Mouse (Mus musculus): ENCODE data around the gene Actg1. TPM values are rescaled to one million over a fixed set of nuclear protein-coding genes. Genes with fewer than 3 reads are reported as not detected.

The Actg1 gene
- total and polyA plus RNA-seq, 2 experiments: 68.0 to 158 TPM

GRCm38 (mm10) chr11:120304350-120304694 lies 44.0 kb downstream of the Actg1 start:
- Histone ChIP-seq H3K27me3 (ENCODE audit: control insufficient read depth, insufficient read depth, low read length) (no peaks in the 10 kb centered on the region), H3K36me3 (ENCODE audit: control insufficient read depth, insufficient read depth, low read length) (no peaks in the 10 kb centered on the region), H3K4me3 (ENCODE audit: insufficient read depth, low read depth, low read length) (no peak overlapping the region), H3K27ac (replicated peaks; ENCODE audit: insufficient read depth, low read depth, low read length) (no peak overlapping the region), H3K79me2 (ENCODE audit: control insufficient read depth, insufficient read depth, low read length) (no peaks in the 10 kb centered on the region), H3K4me1 (ENCODE audit: control insufficient read depth, insufficient read depth, low read length) (peaks cover 10% of the 10 kb centered on the region), H3K9ac (ENCODE audit: low read depth, low read length) (no peak overlapping the region)
- DNase-seq (ENCODE audit: extremely low read depth, low read depth, low spot score): no peak
- WGBS: 62% methylated on average over 5 of the region's 5 CpGs
- TF ChIP-seq CTCF (IDR thresholded peaks at IDR 0.05; ENCODE audit: low read depth, low read length) (no peak), POLR2A (IDR thresholded peaks at IDR 0.05; ENCODE audit: extremely low read depth, insufficient read depth, low read length) (no peak)

GRCm38 (mm10) chr11:120303559-120304349 lies 44.6 kb downstream of the Actg1 start:
- peaks cover 10% of the 10 kb centered on the region for H3K4me1 ChIP-seq (ENCODE audit: control insufficient read depth, insufficient read depth, low read length)
- TF ChIP-seq POLR2A (IDR thresholded peaks at IDR 0.05; ENCODE audit: extremely low read depth, insufficient read depth, low read length): no peak
- no peak for TF ChIP-seq CTCF (IDR thresholded peaks at IDR 0.05; ENCODE audit: low read depth, low read length)
- H3K9ac ChIP-seq (ENCODE audit: low read depth, low read length): no peak overlapping the region
- 95% methylated on average over 21 of the region's 21 CpGs for WGBS
- no peak overlapping the region for H3K27ac ChIP-seq (replicated peaks; ENCODE audit: insufficient read depth, low read depth, low read length)
- no peak overlapping the region for H3K4me3 ChIP-seq (ENCODE audit: insufficient read depth, low read depth, low read length)
- no peaks in the 10 kb centered on the region for H3K27me3 ChIP-seq (ENCODE audit: control insufficient read depth, insufficient read depth, low read length)
- no peaks in the 10 kb centered on the region for H3K79me2 ChIP-seq (ENCODE audit: control insufficient read depth, insufficient read depth, low read length)
- no peaks in the 10 kb centered on the region for H3K36me3 ChIP-seq (ENCODE audit: control insufficient read depth, insufficient read depth, low read length)
- no peak for DNase-seq (ENCODE audit: extremely low read depth, low read depth, low spot score)

- no peak for DNase-seq (ENCODE audit: extremely low read depth, low read depth, low spot score)
- 92% methylated on average over 9 of the region's 9 CpGs for WGBS
- Histone ChIP-seq H3K4me3 (ENCODE audit: insufficient read depth, low read depth, low read length) (no peak overlapping the region), H3K4me1 (ENCODE audit: control insufficient read depth, insufficient read depth, low read length) (peaks cover 10% of the 10 kb centered on the region), H3K9ac (ENCODE audit: low read depth, low read length) (no peak overlapping the region), H3K36me3 (ENCODE audit: control insufficient read depth, insufficient read depth, low read length) (no peaks in the 10 kb centered on the region), H3K27me3 (ENCODE audit: control insufficient read depth, insufficient read depth, low read length) (no peaks in the 10 kb centered on the region), H3K27ac (replicated peaks; ENCODE audit: insufficient read depth, low read depth, low read length) (no peak overlapping the region), H3K79me2 (ENCODE audit: control insufficient read depth, insufficient read depth, low read length) (no peaks in the 10 kb centered on the region)
- TF ChIP-seq CTCF (IDR thresholded peaks at IDR 0.05; ENCODE audit: low read depth, low read length) (no peak), POLR2A (IDR thresholded peaks at IDR 0.05; ENCODE audit: extremely low read depth, insufficient read depth, low read length) (no peak)
Observed at GRCm38 (mm10) chr11:120303119-120303518, 45.2 kb downstream of the Actg1 start.

GRCm38 (mm10) chr11:120299484-120299883 lies 48.9 kb downstream of the Actg1 start:
- no peaks in the 10 kb centered on the region for H3K27me3 ChIP-seq (ENCODE audit: control insufficient read depth, insufficient read depth, low read length)
- no peak for DNase-seq (ENCODE audit: extremely low read depth, low read depth, low spot score)
- H3K4me3 ChIP-seq (ENCODE audit: insufficient read depth, low read depth, low read length): no peak overlapping the region
- H3K79me2 ChIP-seq (ENCODE audit: control insufficient read depth, insufficient read depth, low read length): no peaks in the 10 kb centered on the region
- no peaks in the 10 kb centered on the region for H3K36me3 ChIP-seq (ENCODE audit: control insufficient read depth, insufficient read depth, low read length)
- 61% methylated on average over 5 of the region's 5 CpGs for WGBS
- no peak overlapping the region for H3K9ac ChIP-seq (ENCODE audit: low read depth, low read length)
- H3K4me1 ChIP-seq (ENCODE audit: control insufficient read depth, insufficient read depth, low read length): no peaks in the 10 kb centered on the region
- TF ChIP-seq CTCF (IDR thresholded peaks at IDR 0.05; ENCODE audit: low read depth, low read length): no peak
- no peak for TF ChIP-seq POLR2A (IDR thresholded peaks at IDR 0.05; ENCODE audit: extremely low read depth, insufficient read depth, low read length)
- no peak overlapping the region for H3K27ac ChIP-seq (replicated peaks; ENCODE audit: insufficient read depth, low read depth, low read length)

- no peaks in the 10 kb centered on the region for H3K4me1 ChIP-seq (ENCODE audit: control insufficient read depth, insufficient read depth, low read length)
- WGBS: 90% methylated on average over 4 of the region's 4 CpGs
Observed at GRCm38 (mm10) chr11:120298441-120299141, 49.8 kb downstream of the Actg1 start.

GRCm38 (mm10) chr11:120297767-120298166 lies 50.6 kb downstream of the Actg1 start:
- no peaks in the 10 kb centered on the region for H3K79me2 ChIP-seq (ENCODE audit: control insufficient read depth, insufficient read depth, low read length)
- no peak overlapping the region for H3K4me3 ChIP-seq (ENCODE audit: insufficient read depth, low read depth, low read length)
- TF ChIP-seq CTCF (IDR thresholded peaks at IDR 0.05; ENCODE audit: low read depth, low read length): no peak
- no peak for TF ChIP-seq POLR2A (IDR thresholded peaks at IDR 0.05; ENCODE audit: extremely low read depth, insufficient read depth, low read length)
- H3K4me1 ChIP-seq (ENCODE audit: control insufficient read depth, insufficient read depth, low read length): no peaks in the 10 kb centered on the region
- 88% methylated on average over 7 of the region's 7 CpGs for WGBS
- H3K36me3 ChIP-seq (ENCODE audit: control insufficient read depth, insufficient read depth, low read length): no peaks in the 10 kb centered on the region
- H3K27me3 ChIP-seq (ENCODE audit: control insufficient read depth, insufficient read depth, low read length): no peaks in the 10 kb centered on the region
- no peak overlapping the region for H3K27ac ChIP-seq (replicated peaks; ENCODE audit: insufficient read depth, low read depth, low read length)
- no peak overlapping the region for H3K9ac ChIP-seq (ENCODE audit: low read depth, low read length)
- DNase-seq (ENCODE audit: extremely low read depth, low read depth, low spot score): no peak

More at GRCm38 (mm10) chr11:120298441-120299141, 49.8 kb downstream of the Actg1 start:
- Histone ChIP-seq H3K79me2 (ENCODE audit: control insufficient read depth, insufficient read depth, low read length) (no peaks in the 10 kb centered on the region), H3K27ac (replicated peaks; ENCODE audit: insufficient read depth, low read depth, low read length) (no peak overlapping the region), H3K9ac (ENCODE audit: low read depth, low read length) (no peak overlapping the region), H3K36me3 (ENCODE audit: control insufficient read depth, insufficient read depth, low read length) (no peaks in the 10 kb centered on the region), H3K4me3 (ENCODE audit: insufficient read depth, low read depth, low read length) (no peak overlapping the region), H3K27me3 (ENCODE audit: control insufficient read depth, insufficient read depth, low read length) (no peaks in the 10 kb centered on the region)
- TF ChIP-seq CTCF (IDR thresholded peaks at IDR 0.05; ENCODE audit: low read depth, low read length): no peak
- no peak for DNase-seq (ENCODE audit: extremely low read depth, low read depth, low spot score)
